Mouse (Mus musculus) CD4-positive, CD25-positive, alpha-beta regulatory T cell, adult 4 months (primary cell): ENCODE results near the gene Plekhg6. TPM values are rescaled to one million over a fixed set of nuclear protein-coding genes. Genes with fewer than 3 reads are reported as not detected.

ENCODE experiments used
- ATAC-seq: one replicate; pipeline ENCODE4 v1.8.0; 2017
- polyA plus RNA-seq, 2 experiments: library from polyadenylated mRNA; unstranded; fragments of 100-300 nt; shearing (Covaris generic); gene quantifications; one replicate each; pipeline ENCODE4 v1.2.1; 2017

The Plekhg6 gene
- polyA plus RNA-seq = under 1 TPM in 1 of 2 experiments, not detected in 1; 0.12 TPM

- ATAC-seq = no peak
Measured at GRCm38 (mm10) chr6:125380372-125381360, at the start of gene Plekhg6. Gene Plekhg6, minus strand, starts transcription at chr6:125380793.

GRCm38 (mm10) chr6:125429741-125430140 is 49.1 kb upstream of the Plekhg6 start:
- ATAC-seq = no peak

GRCm38 (mm10) chr6:125426383-125427360 is 46.1 kb upstream of the Plekhg6 start:
- ATAC-seq = peak; percentile 74

DNA sequence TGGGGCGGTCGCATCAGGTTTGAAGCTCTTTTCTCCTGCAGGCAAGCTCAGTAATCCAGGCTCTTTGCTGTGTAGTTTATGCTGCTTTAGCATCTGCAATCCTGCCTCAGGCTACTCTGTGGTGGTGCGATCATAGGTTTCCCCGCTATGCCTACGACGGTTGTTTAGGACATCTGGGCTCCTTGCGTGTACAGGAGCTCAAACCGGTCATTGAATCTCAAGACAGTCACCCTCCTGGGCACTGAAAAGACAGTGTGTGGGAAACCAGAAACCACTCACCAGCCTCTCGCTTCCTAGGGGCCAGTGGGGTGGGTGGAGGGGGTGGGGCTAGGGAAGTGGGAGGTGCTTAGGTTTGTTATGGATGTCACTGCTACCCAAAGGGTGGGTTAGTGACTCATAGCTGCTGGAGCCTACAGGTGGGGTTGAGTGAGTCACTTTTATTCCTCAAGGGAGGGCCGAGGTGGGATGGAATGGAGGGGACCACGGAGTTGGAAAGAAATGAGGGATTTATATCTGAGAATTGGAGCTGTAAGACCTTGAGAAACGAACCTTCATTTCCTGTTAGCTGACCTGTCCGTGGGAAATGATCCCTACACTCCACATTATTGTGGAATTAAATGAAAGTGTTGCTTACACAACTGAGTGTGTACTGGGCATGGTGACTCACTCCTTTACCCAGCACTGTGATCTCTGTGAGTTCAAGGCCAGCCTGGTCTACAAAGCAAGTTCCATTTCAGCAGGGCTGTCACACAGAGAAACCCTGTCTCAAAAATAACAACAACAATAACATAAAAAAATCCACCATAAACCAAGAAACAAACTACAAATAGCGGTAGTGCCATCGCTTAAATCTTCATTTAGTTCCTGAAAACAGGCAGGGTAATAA is 44.9 kb upstream of the Plekhg6 start:
- peak; percentile 49 for ATAC-seq

GRCm38 (mm10) chr6:125424156-125424555 is 43.6 kb upstream of the Plekhg6 start:
- no peak for ATAC-seq

DNA sequence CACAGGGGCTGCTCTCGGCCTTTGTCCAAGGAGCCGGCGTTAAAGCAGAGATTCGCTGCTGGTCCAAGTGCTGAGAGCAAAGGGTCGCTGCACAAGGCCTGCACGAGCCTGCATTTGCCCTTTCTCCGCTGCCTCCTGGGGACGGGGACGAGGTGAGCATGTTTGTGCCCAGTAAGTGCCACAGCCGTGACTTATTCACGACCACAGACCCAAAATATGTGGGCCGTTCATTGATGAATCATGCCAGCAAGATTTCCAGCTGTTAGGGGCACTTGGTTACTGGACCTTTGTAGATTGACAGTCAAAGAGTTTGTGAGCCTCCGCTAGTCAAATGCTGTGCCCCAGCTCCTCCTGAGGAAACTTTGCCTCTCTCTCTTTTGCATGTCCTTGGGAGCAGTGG is 42.9 kb upstream of the Plekhg6 start:
- ATAC-seq = no peak

DNA sequence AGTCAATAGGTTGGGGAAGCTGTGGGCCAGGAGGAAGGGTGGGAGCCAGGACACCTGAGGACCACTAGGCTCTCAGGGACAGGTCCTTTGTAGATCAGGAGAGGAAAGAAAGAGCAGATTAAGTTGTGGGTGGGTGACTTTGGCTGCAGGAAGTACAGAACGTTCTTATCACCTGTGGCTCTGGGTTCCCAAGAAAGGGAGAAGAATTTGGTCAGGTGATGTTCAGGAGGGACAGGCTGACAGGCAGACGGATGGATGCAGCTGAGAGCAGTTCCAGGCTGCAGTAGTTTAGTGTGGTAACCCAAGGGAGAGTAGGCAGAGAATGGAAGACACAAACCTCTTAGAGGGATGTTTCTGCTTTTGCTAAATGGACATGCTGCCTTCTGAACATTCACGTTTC is 42.5 kb upstream of the Plekhg6 start:
- no peak for ATAC-seq

DNA sequence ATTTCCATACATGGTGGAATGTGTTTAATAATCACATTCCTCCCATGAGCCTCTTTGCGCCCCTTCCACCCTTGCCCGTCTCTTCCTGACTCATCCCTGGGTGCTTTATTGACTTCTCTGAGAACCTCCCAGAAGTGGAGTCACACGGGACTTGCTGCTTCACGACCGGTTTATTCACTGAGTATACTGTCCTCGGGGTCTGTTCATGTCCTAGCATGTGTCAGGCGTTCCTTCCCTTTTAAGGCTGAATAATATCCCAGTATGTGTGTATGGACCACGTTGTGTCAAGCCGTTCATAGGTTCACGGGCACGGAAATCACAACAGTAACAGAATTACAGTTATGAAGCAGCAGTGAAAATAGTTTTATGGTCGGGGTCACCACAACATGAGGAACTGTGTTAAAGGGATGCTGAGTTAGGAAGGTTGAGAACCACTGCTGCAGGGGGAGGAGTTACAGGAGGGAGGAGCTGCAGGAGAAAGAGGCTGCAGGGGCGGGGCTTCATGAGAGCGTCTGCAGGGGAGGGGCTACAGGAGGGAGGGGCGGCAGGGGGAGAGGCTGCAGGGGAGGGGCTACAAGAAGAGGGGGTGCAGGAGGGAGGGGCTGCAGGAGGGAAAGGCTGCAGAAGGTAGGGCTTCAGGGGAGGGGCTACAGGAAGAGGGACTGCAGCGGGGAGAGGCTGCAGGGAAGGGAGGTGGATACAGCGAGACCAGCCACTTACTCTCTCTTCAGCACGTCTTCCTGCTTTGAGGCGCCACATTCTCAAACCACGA is 41.6 kb upstream of the Plekhg6 start:
- ATAC-seq = peak; percentile 57

- ATAC-seq = no peak
Measured at GRCm38 (mm10) chr6:125420458-125421063, 40.0 kb upstream of the Plekhg6 start.

- peak; percentile 46 for ATAC-seq
Measured at GRCm38 (mm10) chr6:125418744-125419143, 38.2 kb upstream of the Plekhg6 start.

DNA sequence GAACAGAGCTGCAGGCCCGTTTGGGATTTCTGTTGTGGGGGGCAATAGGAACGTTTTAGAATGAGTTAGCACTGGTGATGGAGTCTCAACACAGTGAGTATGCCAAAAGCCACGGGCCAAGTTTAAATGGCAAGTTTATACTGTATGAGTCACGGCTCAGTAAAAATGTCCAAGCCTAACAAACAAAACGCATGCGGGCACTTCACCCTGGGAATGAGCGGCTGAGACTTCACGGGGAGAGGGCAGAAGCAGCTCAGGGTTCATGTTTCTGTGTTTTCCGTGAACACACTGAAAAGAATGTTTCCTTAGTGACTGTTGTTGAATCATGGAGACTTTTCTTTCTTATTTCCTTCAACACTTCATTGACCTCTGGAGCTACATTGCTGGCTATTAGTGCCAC is 32.7 kb upstream of the Plekhg6 start:
- ATAC-seq = no peak

DNA sequence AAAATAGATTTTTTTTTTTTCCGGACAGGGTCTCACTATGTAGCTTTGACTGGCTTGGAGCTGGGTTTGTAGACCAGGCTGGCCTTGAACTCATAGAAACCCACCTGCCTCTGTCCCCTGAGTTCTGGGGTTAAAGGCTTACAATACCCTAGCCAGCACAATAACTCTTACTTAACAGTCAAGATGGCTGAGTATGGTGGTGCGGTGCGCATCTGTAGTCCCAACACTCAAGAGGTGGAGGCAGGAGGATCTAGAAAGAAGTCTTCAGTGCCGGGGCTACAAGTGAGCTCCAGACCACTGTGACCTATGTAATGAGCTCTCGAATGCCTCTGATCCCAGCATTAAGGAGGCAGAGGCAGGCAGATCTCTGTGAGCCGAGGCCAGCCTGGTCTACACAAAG is 31.1 kb upstream of the Plekhg6 start:
- no peak for ATAC-seq

- ATAC-seq = no peak
Measured at GRCm38 (mm10) chr6:125410995-125411547, 30.5 kb upstream of the Plekhg6 start.

DNA sequence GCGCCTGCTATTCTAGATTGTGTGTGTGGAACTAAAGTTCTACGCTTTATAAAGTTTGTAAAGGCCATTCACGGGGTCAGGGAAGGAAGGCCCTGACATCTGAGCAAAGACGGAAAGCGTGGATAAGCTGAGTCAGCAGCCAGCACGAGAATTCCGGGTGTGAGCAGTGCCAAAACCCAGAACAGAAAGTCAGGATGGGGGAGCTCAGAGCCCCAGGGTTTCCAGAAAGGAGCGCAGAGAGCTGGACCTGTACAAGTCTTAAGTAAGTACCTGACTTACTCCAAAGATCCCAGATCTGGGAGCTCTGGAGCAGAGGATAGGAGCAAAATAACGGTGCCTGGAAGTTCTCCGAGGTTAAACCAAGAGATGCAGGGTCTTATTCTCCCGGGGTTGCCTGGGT is 30.0 kb upstream of the Plekhg6 start:
- no peak for ATAC-seq

DNA sequence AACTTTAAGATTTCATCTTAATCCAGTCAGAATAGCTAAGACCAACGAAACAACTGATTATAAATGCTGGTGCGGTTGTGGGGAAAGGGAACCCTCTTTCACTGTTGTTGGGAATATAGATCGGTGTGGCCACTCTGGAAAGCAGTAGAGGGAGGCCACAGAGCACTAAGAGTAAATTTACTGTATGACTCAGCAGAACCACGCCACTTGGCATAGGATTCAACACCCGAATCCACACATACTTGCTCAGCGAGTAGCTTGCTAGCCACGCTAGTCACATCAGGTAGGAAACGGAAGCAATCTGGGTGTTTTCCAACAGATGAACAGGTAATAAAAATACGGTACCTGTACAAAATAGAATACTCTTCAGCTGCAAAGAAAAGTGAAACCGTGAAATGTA is 27.1 kb upstream of the Plekhg6 start:
- ATAC-seq = no peak

GRCm38 (mm10) chr6:125407224-125407623 is 26.6 kb upstream of the Plekhg6 start:
- no peak for ATAC-seq

- no peak for ATAC-seq
Measured at GRCm38 (mm10) chr6:125405461-125406382, 25.1 kb upstream of the Plekhg6 start.

DNA sequence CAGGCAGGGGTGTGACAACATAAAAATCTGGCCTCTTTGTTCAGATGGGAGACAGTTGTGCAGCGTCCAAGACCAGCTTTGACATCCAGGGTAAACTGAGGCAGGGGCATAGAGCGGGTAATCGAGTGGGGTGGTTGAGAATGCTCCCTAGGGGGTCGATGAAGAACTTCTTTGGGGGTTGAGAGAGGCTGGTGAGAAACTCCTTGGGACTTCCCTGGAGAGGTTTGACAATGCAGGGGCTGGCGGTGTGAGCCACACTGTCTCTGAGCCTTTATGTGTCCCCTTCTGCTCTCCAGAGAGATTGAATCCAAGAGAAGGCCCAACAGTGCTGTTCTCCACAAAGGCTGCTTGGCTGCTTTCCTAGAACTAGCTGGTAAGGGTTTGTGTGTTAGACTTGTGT is 9.3 kb upstream of the Plekhg6 start:
- no peak for ATAC-seq

DNA sequence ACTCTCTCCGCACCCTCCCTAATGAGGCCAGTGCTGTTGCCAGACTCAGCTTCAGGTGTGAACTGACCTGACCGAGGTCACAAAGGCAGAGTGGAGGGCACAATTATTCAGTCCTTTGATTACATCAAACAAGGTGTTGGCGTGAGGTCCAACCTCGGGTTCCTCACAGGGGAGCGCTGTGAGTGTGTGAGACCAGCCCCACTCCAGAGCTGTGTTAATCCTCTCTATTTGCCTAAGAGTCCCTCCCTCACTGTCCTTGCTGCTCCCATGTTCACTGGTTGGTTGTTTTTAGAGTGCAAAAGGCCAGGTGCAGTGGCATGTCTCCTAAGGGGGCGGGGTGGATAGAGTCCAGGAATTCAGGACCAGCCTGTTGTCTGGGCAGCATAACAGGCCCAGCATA is 5.5 kb upstream of the Plekhg6 start:
- ATAC-seq = no peak
